Mouse (Mus musculus) intestine, embryonic 15.5 days (tissue): ENCODE measurements around the gene Pus10. TPM values are rescaled to one million over a fixed set of nuclear protein-coding genes. Genes with fewer than 3 reads are reported as not detected.

Experiments
- ATAC-seq: fragments of 200-750 bp; cut with Nextera tagmentation; 2 replicates; pipeline ENCODE4 v1.8.0; 2017; ENCODE audit warnings: moderate TSS enrichment, moderate library complexity
- H3K27ac ChIP-seq: fragments of 300-500 bp; sonication (generic); 2 replicates; pipeline ENCODE4 v1.5.1; 2015; ENCODE audit warnings: mild to moderate bottlenecking, inconsistent platforms
- H3K27me3 ChIP-seq: fragments of 300-500 bp; sonication (generic); replicated peaks from 2 replicates; pipeline ENCODE4 v1.6.1; 2015; ENCODE audit warnings: inconsistent platforms
- H3K36me3 ChIP-seq: fragments of 300-500 bp; sonication (generic); 2 replicates; pipeline ENCODE4 v1.6.1; 2015; ENCODE audit warnings: inconsistent platforms
- H3K4me1 ChIP-seq: fragments of 300-500 bp; sonication (generic); replicated peaks from 2 replicates; pipeline ENCODE4 v1.6.1; 2015; ENCODE audit warnings: inconsistent platforms
- H3K4me2 ChIP-seq: fragments of 300-500 bp; sonication (generic); replicated peaks from 2 replicates; pipeline ENCODE4 v1.6.1; 2015; ENCODE audit warnings: mild to moderate bottlenecking, inconsistent platforms
- H3K4me3 ChIP-seq: fragments of 300-500 bp; sonication (generic); replicated peaks from 2 replicates; pipeline ENCODE4 v1.5.1; 2015; ENCODE audit warnings: inconsistent platforms
- H3K9ac ChIP-seq: fragments of 300-500 bp; sonication (generic); 2 replicates; pipeline ENCODE4 v1.6.1; 2015; ENCODE audit warnings: inconsistent platforms
- H3K9me3 ChIP-seq: fragments of 300-500 bp; sonication (generic); 2 replicates; pipeline ENCODE4 v1.6.1; 2016; ENCODE audit warnings: inconsistent platforms
- WGBS: fragments of 180-500 bp; shearing (Covaris S2); methylation state at CpG from one replicate; pipeline ENCODE4 v1.1.7; 2015; 5-methylcytosine and 5-hydroxymethylcytosine counted together
- polyA plus RNA-seq: library from polyadenylated mRNA; unstranded; fragments of >200 nt; fragmentation: Nextera tagmentation; extraction: Ambion mirVana; gene quantifications from 2 replicates; pipeline ENCODE4 v1.2.1, GENCODE M21; 2015

Pus10 gene
- polyA plus RNA-seq, 1 experiment from 2014 or later, result 24.2 TPM

DNA sequence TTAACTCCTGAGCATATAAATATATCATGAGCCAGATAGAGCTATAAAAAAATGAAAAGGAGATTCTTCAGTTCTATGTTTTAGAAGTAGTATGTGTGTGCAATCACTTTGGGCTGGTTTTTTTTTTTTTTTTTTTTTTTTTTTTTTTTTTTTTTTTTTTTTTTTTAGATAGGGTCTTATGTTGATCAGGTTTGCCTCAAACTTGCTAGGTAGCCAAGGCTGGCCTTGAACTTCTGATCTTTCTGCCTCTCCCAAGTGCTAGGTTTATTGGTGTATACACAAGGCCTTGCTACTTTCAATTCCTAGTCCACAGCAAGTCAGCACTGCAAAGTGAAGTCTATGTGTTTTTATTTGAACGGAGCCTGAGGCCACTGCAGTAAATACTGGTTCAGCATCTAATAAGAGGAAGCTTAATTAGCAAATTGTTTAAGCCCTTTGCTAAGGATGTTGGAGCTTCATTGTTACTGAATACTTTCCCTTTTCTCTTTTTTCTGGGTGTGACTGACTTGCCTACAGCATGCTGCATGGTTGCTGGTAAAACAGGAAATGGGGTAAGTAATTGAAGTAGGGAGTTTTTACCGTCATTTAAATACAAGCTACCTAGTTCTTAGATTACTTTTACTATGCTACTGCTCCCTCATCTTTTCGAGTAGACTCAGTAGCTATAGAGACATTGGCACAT lies 34.1 kb downstream of the Pus10 start:
- Histone ChIP-seq H3K4me1 (0 out of 2 replicates have a peak, but pooled peaks cover 3% of the 10 kb centered on the region), H3K4me2 (no peak overlapping the region), H3K4me3 (no peak overlapping the region), H3K27me3 (no peaks in the 10 kb centered on the region), H3K9me3 (no peaks in the 10 kb centered on the region), H3K9ac (no peak overlapping the region), H3K27ac (no peak overlapping the region), H3K36me3 (no peaks in the 10 kb centered on the region)
- ATAC-seq, result no peak
- WGBS, result 59% methylated on average over 3 of the region's 3 CpGs

DNA sequence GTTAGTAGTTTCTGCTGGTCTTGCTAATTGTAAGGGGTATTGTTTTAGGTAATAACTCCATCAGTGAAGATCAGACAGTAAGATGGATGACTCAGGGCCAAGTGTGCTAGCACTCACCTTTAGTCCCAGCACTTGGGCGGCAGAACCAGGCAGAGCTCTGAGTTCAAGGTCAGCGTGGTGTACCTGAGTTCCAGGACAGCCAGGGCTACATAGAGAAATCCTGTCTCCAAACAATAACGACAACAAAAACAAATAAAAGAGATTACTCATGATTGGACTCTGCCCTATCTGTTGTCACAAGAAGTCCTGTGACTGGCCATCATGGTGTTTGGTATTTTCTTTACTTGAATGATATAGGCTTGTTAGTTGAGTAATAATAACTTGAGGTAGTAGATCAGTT lies 36.4 kb downstream of the Pus10 start:
- Histone ChIP-seq H3K9me3 (no peaks in the 10 kb centered on the region), H3K36me3 (no peaks in the 10 kb centered on the region), H3K27me3 (no peaks in the 10 kb centered on the region), H3K4me1 (0 out of 2 replicates have a peak, but pooled peaks cover 3% of the 10 kb centered on the region), H3K4me2 (no peak overlapping the region), H3K4me3 (no peak overlapping the region), H3K9ac (no peak overlapping the region), H3K27ac (no peak overlapping the region)
- WGBS, result 87% methylated on average over 3 of the region's 3 CpGs
- no peak for ATAC-seq

DNA sequence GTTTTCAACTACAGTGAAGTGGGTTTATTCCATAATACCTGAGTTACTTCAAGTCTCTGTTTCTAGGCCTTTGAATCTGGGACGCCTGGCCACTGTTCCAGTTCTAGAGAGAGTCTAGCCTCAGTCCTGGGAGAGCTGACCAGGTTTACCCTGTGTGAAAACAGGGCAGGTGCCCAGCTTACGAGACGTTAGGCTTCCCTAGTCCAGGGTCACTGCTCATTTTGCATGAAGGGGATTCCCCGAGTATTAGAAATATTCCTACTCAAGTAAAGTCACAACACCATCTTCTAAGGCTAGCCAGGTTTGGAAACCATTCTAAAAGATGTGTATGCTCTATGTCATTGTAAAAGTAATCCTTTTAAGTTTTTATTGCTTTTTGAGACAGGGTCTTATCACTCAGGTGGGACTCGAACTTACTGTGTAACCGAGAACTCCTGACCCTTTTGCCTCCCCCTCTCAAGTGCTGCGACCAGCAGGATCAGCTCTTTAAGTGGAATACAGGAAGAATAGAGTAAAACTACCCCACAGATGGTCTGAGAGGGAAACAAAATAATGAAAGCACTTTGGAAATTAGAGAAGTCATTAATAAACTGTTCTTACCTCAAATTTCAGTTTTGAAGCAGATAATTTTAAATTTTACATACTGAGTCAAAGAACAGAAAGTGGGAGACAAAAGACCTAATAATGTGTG lies 39.3 kb downstream of the Pus10 start:
- Histone ChIP-seq H3K27me3 (no peaks in the 10 kb centered on the region), H3K36me3 (0 out of 2 replicates have a peak, but pooled peaks cover 3% of the 10 kb centered on the region), H3K4me2 (no peak overlapping the region), H3K4me3 (no peak overlapping the region), H3K9ac (no peak overlapping the region), H3K9me3 (no peaks in the 10 kb centered on the region), H3K4me1 (no peaks in the 10 kb centered on the region), H3K27ac (no peak overlapping the region)
- ATAC-seq, result no peak
- WGBS, result 77% methylated on average over 7 of the region's 7 CpGs

DNA sequence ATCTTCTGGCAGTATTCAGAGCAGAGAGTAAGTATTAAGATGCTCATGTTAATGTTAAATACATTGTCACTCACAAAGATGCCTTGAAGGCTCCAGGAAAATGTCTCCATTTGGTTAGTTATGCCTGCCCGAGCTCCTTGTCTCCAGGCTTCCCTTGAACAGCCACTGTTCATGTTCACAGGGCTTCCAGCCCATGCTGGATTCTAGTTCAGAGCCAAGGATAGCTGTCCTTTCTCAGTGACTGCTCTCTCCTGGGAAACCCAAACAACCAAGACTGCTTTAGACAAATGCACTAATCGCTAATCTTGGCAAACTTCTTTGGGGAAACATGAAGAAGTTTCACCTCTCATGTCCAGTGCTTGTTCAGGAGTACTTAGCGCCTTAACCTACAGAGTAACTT lies 46.8 kb downstream of the Pus10 start:
- Histone ChIP-seq H3K9me3 (no peaks in the 10 kb centered on the region), H3K4me2 (no peak overlapping the region), H3K9ac (no peak overlapping the region), H3K27ac (no peak overlapping the region), H3K36me3 (peaks cover 5% of the 10 kb centered on the region; the same call in 1 of the 2 replicates), H3K27me3 (no peaks in the 10 kb centered on the region), H3K4me1 (no peaks in the 10 kb centered on the region), H3K4me3 (no peak overlapping the region)
- WGBS, result 86% methylated on average over 3 of the region's 3 CpGs
- ATAC-seq, result no peak

DNA sequence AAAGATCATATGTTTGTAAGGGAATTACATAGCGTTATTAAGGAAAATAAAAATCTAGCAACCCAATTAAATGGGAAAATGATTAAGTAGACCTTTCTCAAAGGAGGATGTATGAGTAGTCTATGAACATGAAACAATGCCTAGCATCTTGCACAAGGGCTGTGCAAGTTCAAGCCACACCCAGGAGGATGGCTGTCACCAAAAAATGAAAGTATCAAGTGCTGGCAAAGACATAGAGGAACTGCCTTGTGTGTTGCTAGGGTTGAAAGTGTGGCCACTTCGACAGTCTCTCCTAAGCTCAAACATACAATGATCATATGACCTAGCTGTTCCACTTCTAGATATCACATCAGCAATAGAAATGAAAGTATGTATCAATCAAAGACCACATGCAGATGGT lies 53.4 kb downstream of the Pus10 start:
- Histone ChIP-seq H3K9me3 (no peaks in the 10 kb centered on the region), H3K9ac (no peak overlapping the region), H3K4me2 (no peak overlapping the region), H3K36me3 (peaks cover 10% of the 10 kb centered on the region; the same call in 1 of the 2 replicates), H3K27me3 (no peaks in the 10 kb centered on the region), H3K27ac (no peak overlapping the region), H3K4me3 (no peak overlapping the region), H3K4me1 (no peaks in the 10 kb centered on the region)
- no peak for ATAC-seq
- 93% methylated on average over 2 of the region's 2 CpGs for WGBS

DNA sequence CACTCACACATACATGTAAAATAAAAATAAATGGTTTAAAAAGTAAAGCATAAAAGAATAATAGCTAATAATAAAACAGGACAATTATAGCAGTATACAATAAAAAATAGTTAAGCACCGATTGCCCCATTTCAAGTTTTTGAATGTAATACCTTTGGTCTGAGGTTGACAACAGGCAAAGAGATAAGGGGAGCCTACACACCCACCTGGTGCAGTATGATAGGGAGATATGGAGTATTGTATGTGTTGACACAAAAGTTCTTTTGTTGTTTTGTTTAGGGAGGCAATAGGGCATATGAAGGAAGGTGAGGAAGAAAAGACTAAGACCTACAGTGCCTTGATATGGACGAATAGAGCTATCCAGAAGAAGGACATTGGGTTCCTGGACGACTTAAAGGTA lies 54.4 kb downstream of the Pus10 start:
- no peak for ATAC-seq
- Histone ChIP-seq H3K4me3 (no peak overlapping the region), H3K27me3 (no peaks in the 10 kb centered on the region), H3K9me3 (no peaks in the 10 kb centered on the region), H3K4me2 (no peak overlapping the region), H3K4me1 (no peaks in the 10 kb centered on the region), H3K27ac (no peak overlapping the region), H3K9ac (no peak overlapping the region), H3K36me3 (peaks cover 11% of the 10 kb centered on the region; the same call in 1 of the 2 replicates)
- WGBS, result 76% methylated on average over 3 of the region's 3 CpGs

DNA sequence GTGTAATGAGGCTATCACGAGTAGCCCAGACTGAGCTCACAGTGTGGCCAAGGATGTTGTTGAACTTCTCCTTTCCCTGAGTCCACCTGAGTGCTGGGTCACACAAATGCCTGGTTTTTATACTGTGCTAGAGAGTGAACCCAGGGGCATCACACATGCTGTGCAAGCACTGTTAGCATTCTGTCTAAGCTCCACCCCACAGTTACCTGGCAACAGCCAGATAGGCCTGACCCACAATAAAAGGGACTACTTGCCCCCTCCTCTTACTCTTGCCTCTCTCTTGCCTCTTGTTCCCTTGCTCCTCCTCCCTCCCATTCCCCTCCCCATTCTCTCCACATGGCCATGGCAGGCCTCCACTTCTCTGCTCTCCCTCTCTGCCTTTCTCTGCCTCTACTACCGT lies 56.9 kb downstream of the Pus10 start:
- WGBS, result 35% methylated on average over 2 of the region's 2 CpGs
- no peak overlapping the region for H3K4me3 ChIP-seq
- H3K4me1 ChIP-seq, result no peaks in the 10 kb centered on the region
- no peak overlapping the region for H3K9ac ChIP-seq
- ATAC-seq, result no peak
- no peaks in the 10 kb centered on the region for H3K27me3 ChIP-seq
- peaks cover 13% of the 10 kb centered on the region; the same call in 1 of the 2 replicates for H3K36me3 ChIP-seq
- H3K9me3 ChIP-seq, result no peaks in the 10 kb centered on the region
- no peak overlapping the region for H3K27ac ChIP-seq
- no peak overlapping the region for H3K4me2 ChIP-seq

DNA sequence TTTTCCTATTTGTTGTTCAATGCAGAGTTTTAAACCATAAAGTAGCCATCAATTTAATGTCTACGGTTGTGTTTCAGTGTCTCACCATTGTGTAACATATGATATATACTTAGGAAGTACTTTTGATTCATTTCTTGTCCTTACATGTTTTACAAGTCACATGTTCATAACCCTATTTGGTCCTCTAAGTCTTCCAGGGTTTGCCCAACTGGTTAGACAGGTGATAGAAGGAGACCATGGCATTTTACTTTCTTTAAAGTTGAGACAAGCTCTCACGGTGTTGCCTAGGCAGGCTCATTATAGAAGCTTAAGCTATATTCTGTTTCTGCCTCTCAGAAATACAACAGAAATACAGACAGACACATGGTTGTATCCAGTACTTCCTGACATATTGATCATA lies 60.4 kb downstream of the Pus10 start:
- 0 out of 2 replicates have a peak, but pooled peaks cover 10% of the 10 kb centered on the region for H3K36me3 ChIP-seq

DNA sequence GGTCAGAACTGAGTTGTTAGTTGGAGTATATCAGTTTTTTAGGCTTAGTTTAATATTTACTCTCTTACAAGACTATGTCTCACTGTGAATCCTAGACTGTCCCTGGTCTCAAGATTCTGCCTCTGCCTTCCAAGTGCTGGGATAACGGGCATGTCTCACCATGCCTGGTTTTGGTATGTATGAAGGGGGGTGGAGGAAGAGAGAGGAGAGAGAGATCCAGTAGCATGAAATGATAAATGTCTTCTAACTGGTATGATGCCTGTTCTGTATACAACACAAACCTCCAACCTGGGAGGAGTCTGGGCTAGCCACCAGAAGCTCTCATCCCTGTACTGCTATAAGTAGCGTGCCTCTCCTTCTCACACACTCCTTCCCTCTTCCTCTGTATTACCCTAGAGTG lies 61.0 kb downstream of the Pus10 start:
- H3K4me3 ChIP-seq, result no peak overlapping the region
- no peaks in the 10 kb centered on the region for H3K9me3 ChIP-seq
- no peak overlapping the region for H3K27ac ChIP-seq
- ATAC-seq, result no peak
- 75% methylated on average over 2 of the region's 2 CpGs for WGBS
- no peaks in the 10 kb centered on the region for H3K27me3 ChIP-seq
- no peak overlapping the region for H3K9ac ChIP-seq
- no peaks in the 10 kb centered on the region for H3K4me1 ChIP-seq
- no peak overlapping the region for H3K4me2 ChIP-seq
- peaks cover 13% of the 10 kb centered on the region for H3K36me3 ChIP-seq

More for the DNA sequence above, 60.4 kb downstream of the Pus10 start:
- Histone ChIP-seq H3K9ac (no peak overlapping the region), H3K4me2 (no peak overlapping the region), H3K27me3 (no peaks in the 10 kb centered on the region), H3K9me3 (no peaks in the 10 kb centered on the region), H3K4me1 (no peaks in the 10 kb centered on the region), H3K27ac (no peak overlapping the region), H3K4me3 (no peak overlapping the region)
- WGBS, result 90% methylated on average over 2 of the region's 2 CpGs
- ATAC-seq, result no peak

DNA sequence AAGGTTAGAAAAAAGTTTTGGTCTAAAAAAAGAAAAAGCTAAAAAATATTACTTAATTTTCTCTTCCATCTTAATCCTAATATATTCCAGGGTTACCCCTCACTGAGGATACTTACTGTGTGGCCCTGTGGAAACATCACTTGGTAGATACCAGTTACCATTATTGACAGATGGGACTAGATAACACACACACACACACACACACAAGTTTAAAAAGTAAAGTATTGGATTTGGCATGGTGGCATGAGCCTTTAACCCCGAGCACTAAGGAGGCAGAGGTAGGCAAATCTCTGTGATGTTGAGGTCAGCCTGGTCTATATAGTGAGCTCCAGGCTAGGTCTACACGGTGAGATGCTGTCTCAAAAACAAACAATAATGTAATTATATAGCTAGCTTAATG lies 62.7 kb downstream of the Pus10 start:
- Histone ChIP-seq H3K27me3 (no peaks in the 10 kb centered on the region), H3K4me2 (no peak overlapping the region), H3K9ac (no peak overlapping the region), H3K4me1 (no peaks in the 10 kb centered on the region), H3K36me3 (peaks cover 10% of the 10 kb centered on the region), H3K9me3 (no peaks in the 10 kb centered on the region), H3K4me3 (no peak overlapping the region), H3K27ac (no peak overlapping the region)
- 91% methylated on average over 2 of the region's 2 CpGs for WGBS
- no peak for ATAC-seq

DNA sequence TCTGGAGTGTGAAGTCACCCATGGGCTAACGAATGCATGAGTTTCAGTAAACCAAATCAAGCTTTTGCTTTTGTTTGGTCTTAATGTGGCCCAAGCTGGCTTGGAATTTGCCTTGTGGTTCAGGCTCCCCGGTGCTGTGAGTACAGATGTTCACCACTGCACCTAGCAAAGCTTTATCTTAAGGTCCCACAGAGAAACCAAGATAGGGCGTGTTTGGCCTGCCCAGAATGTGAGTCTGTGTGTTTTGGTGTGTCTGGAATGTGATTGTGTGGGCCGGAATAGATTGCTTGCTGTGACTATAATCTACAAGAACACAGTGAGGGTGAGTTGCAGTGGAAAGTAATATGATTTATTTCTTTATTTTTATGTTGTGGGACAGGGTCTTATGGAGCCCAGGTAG lies 64.6 kb downstream of the Pus10 start:
- Histone ChIP-seq H3K4me3 (no peak overlapping the region), H3K27me3 (no peaks in the 10 kb centered on the region), H3K4me2 (no peak overlapping the region), H3K9me3 (no peaks in the 10 kb centered on the region), H3K4me1 (no peaks in the 10 kb centered on the region), H3K9ac (no peak overlapping the region), H3K27ac (no peak overlapping the region), H3K36me3 (peaks cover 8% of the 10 kb centered on the region)
- 73% methylated on average over 4 of the region's 4 CpGs for WGBS
- peak; percentile 53; the same call in 1 of the 2 replicates for ATAC-seq

DNA sequence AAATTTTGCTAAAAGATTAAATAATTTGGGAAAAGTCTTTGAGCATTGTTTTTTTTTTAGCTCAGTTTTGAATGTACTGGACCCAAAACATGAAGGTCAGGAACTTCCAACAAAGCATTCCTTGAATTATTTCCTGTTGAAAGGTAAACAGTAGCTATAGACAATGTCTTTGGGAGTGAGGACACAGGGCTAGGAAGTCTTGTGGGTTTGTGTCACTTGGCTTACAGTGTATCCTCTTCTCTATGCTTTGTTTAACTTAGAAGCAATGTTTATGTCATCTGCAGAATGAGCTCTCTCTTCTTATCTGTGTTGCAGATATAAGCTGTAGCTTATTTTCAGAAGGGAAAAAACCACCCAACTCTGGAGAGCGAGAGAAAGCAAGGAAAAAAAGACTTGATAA lies 67.4 kb downstream of the Pus10 start:
- 82% methylated on average over 1 of the region's 1 CpGs for WGBS
- Histone ChIP-seq H3K9me3 (no peaks in the 10 kb centered on the region), H3K27me3 (no peaks in the 10 kb centered on the region), H3K36me3 (peaks cover 8% of the 10 kb centered on the region), H3K4me2 (no peak overlapping the region), H3K9ac (no peak overlapping the region), H3K27ac (no peak overlapping the region), H3K4me3 (no peak overlapping the region), H3K4me1 (no peaks in the 10 kb centered on the region)
- no peak for ATAC-seq
